Mouse (Mus musculus): ENCODE data around the gene Ctc1.

The Ctc1 gene

DNA sequence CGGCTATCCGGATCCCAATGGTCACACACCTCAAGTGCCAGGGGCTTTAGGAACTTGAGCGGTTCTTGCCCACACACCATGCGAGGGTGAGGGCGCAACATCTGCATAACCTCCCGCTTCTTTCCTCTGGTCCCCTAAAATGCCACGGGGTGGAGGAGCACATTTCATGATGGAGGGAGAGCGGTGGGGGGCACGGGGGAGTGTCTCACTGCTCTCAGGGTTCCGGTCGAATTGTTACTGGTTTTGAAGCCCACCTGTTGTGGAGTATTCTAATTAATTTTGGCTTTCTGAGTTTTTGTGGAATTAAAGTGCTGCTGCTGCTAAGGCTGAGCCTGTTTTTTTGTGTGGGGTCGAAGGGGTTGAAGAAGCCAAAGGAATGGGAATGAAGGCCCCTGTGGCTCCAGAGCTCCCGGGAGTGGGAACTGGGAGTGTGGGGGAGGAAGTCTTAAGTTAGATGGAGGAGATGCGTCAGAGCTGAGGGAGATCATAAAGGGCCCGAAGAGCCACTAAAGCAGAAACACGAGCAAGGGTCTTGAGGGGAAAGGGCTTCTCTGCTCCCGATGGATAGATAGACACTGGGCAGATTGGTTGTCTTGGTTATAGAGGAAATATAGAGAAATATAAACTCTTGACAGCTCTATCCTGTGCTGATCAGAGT is 45.7 kb downstream of the Ctc1 start:
- H3K27me3 ChIP-seq (ENCODE audit: insufficient read depth, low read length), result peaks cover 15% of the 10 kb centered on the region
- H3K9me3 ChIP-seq (ENCODE audit: low read length), result no peaks in the 10 kb centered on the region
- peaks cover 54% of the 10 kb centered on the region for H3K4me1 ChIP-seq (replicated peaks; ENCODE audit: low read depth, low read length)
- TF ChIP-seq CTCF (conservative IDR thresholded peaks at IDR 0.05; ENCODE audit: low read length) (no peak), NANOG (IDR thresholded peaks at IDR 0.05; ENCODE audit: borderline replicate concordance, low read length) (no peak), POU5F1 (IDR thresholded peaks at IDR 0.05; ENCODE audit: borderline replicate concordance, low read length) (no peak)
- H3K4me3 ChIP-seq (replicated peaks; ENCODE audit: low read length), result peak overlapping the region; percentile 99
- no peaks in the 10 kb centered on the region for H3K36me3 ChIP-seq (ENCODE audit: insufficient read depth, low read length)

DNA sequence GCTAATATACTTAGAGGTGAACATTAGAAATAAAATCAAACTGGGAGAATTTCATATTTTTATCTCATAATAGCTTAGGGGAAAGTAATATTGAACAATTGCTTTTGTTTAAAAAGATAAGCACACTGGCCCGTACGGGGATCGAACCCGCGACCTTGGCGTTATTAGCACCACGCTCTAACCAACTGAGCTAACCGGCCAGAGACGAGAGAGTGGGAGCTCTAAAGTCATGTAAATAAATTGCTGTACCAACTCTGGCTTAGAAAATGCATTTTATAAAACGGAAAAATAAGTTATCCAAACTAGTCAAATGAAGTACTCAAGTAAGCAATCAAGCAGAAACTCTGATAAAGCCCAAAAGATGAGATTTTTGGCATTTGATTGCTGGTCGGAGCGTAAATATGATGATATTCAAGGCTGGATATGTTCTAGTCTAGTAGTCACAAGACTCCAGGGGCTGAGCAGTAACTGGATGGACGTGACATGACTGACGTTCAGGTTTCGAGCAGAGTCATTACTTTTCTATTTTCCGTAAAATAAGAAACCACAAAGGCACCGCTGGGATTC is 46.6 kb downstream of the Ctc1 start:
- H3K36me3 ChIP-seq (ENCODE audit: insufficient read depth, low read length), result no peaks in the 10 kb centered on the region
- peak overlapping the region; percentile 91 for H3K4me3 ChIP-seq (replicated peaks; ENCODE audit: low read length)
- H3K4me1 ChIP-seq (replicated peaks; ENCODE audit: low read depth, low read length), result peaks cover 61% of the 10 kb centered on the region
- H3K9me3 ChIP-seq (ENCODE audit: low read length), result no peaks in the 10 kb centered on the region
- no peak for TF ChIP-seq CTCF (conservative IDR thresholded peaks at IDR 0.05; ENCODE audit: low read length)
- no peak for TF ChIP-seq NANOG (IDR thresholded peaks at IDR 0.05; ENCODE audit: borderline replicate concordance, low read length)
- TF ChIP-seq POU5F1 (IDR thresholded peaks at IDR 0.05; ENCODE audit: borderline replicate concordance, low read length), result no peak
- H3K27me3 ChIP-seq (ENCODE audit: insufficient read depth, low read length), result peaks cover 15% of the 10 kb centered on the region

GRCm38 (mm10) chr11:69062761-69063224 is 47.1 kb downstream of the Ctc1 start:
- Histone ChIP-seq H3K9me3 (ENCODE audit: low read length) (no peaks in the 10 kb centered on the region), H3K4me1 (replicated peaks; ENCODE audit: low read depth, low read length) (peaks cover 63% of the 10 kb centered on the region), H3K27me3 (ENCODE audit: insufficient read depth, low read length) (peaks cover 15% of the 10 kb centered on the region), H3K36me3 (ENCODE audit: insufficient read depth, low read length) (no peaks in the 10 kb centered on the region), H3K4me3 (replicated peaks; ENCODE audit: low read length) (peak overlapping the region; percentile 91)
- 0 out of 2 replicates have a peak, but pooled peaks have one; percentile 5 for TF ChIP-seq NANOG (IDR thresholded peaks at IDR 0.05; ENCODE audit: borderline replicate concordance, low read length)
- no peak for TF ChIP-seq CTCF (conservative IDR thresholded peaks at IDR 0.05; ENCODE audit: low read length)
- no peak for TF ChIP-seq POU5F1 (IDR thresholded peaks at IDR 0.05; ENCODE audit: borderline replicate concordance, low read length)

DNA sequence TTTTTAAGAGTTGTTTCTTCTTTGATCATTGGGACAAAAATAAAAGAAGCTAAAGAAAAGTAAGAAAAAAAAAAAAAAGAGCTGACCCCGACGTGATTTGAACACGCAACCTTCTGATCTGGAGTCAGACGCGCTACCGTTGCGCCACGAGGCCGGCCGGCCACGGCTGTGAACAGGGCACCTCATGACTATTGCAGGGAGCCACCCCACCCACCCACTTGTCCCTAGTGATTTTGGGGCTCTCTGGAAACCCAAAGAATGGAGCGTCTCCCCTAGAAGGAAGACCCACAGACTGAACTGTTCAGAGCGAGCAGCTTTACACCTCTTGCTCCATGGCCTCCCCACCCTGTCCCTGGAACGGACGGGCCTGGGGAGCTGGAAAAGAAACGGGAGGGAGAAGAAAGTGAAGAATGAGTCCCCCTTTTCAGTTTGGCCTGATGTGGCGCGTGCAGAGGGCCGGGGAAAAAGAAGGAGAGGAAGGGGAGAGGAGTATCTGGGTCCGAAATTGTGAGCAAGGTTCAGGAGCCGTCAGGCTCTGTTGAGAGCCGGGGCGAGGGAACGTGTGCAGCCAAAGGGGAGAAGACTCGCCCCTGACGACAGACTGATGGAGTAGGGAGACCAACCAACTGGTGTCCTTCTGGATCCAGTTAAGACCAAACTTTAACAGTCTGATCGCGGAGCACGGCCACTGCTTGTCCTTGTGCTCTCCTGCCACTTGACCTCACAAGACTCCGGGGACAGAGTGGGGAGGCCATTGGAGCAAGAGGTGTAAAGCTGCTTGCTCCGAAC is 47.9 kb downstream of the Ctc1 start:
- H3K27me3 ChIP-seq (ENCODE audit: insufficient read depth, low read length), result peaks cover 15% of the 10 kb centered on the region
- H3K4me1 ChIP-seq (replicated peaks; ENCODE audit: low read depth, low read length), result peaks cover 56% of the 10 kb centered on the region
- no peaks in the 10 kb centered on the region for H3K36me3 ChIP-seq (ENCODE audit: insufficient read depth, low read length)
- no peaks in the 10 kb centered on the region for H3K9me3 ChIP-seq (ENCODE audit: low read length)
- TF ChIP-seq CTCF (conservative IDR thresholded peaks at IDR 0.05; ENCODE audit: low read length) (no peak), NANOG (IDR thresholded peaks at IDR 0.05; ENCODE audit: borderline replicate concordance, low read length) (no peak), POU5F1 (IDR thresholded peaks at IDR 0.05; ENCODE audit: borderline replicate concordance, low read length) (no peak)
- H3K4me3 ChIP-seq (replicated peaks; ENCODE audit: low read length), result peak overlapping the region; percentile 91

DNA sequence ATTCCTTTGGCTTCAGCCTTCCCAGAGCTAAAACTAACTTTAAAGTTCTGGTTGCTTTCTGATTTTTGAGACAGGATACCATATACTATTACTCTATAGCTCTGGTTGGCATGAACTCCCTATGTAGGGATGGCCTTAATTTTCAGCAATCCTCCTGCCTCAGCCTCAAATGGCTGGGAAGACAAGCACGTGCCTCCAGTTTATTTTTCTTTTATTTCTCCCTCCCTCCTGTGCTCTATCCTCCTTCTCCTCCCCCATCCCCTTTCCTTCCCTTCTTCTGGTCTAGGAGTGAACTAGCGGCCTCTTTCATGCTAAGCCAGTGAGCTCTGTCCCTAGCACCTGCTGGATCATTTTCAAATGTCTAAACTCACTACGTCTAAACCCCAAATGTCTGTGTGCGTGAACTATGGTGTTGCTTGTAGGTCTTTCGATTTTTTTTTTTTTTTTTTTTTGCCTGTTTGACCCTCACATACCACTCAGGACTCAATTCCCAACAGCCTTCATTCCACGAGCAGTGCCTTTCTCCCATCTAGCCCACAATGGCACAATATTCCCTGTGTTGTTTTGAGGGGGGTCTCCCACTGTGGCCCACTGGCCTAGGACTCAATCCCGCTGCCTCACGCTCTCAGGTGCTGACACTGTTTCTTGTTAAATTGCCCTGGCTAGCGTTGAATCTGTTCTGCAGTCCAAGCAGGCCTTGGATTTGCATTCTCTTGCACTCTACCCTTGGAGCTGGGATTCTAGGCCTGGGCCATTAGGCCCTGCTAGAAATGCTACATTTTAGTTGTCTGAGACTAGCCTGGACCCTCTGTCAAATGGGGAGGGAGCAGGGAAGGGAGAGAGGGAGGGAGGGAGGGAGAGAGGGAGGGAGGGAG is 48.8 kb downstream of the Ctc1 start:
- Histone ChIP-seq H3K27me3 (ENCODE audit: insufficient read depth, low read length) (peaks cover 15% of the 10 kb centered on the region), H3K4me3 (replicated peaks; ENCODE audit: low read length) (peak overlapping the region; percentile 91), H3K9me3 (ENCODE audit: low read length) (no peaks in the 10 kb centered on the region), H3K4me1 (replicated peaks; ENCODE audit: low read depth, low read length) (peaks cover 51% of the 10 kb centered on the region), H3K36me3 (ENCODE audit: insufficient read depth, low read length) (no peaks in the 10 kb centered on the region)
- no peak for TF ChIP-seq CTCF (conservative IDR thresholded peaks at IDR 0.05; ENCODE audit: low read length)
- TF ChIP-seq POU5F1 (IDR thresholded peaks at IDR 0.05; ENCODE audit: borderline replicate concordance, low read length), result no peak
- TF ChIP-seq NANOG (IDR thresholded peaks at IDR 0.05; ENCODE audit: borderline replicate concordance, low read length), result no peak

GRCm38 (mm10) chr11:69065394-69065925 is 49.7 kb downstream of the Ctc1 start:
- H3K4me3 ChIP-seq (replicated peaks; ENCODE audit: low read length), result peak overlapping the region; percentile 77
- no peak for TF ChIP-seq POU5F1 (IDR thresholded peaks at IDR 0.05; ENCODE audit: borderline replicate concordance, low read length)
- no peak for TF ChIP-seq NANOG (IDR thresholded peaks at IDR 0.05; ENCODE audit: borderline replicate concordance, low read length)
- no peak for TF ChIP-seq CTCF (conservative IDR thresholded peaks at IDR 0.05; ENCODE audit: low read length)
- H3K36me3 ChIP-seq (ENCODE audit: insufficient read depth, low read length), result no peaks in the 10 kb centered on the region
- H3K27me3 ChIP-seq (ENCODE audit: insufficient read depth, low read length), result peaks cover 11% of the 10 kb centered on the region
- H3K4me1 ChIP-seq (replicated peaks; ENCODE audit: low read depth, low read length), result peaks cover 56% of the 10 kb centered on the region
- H3K9me3 ChIP-seq (ENCODE audit: low read length), result no peaks in the 10 kb centered on the region

DNA sequence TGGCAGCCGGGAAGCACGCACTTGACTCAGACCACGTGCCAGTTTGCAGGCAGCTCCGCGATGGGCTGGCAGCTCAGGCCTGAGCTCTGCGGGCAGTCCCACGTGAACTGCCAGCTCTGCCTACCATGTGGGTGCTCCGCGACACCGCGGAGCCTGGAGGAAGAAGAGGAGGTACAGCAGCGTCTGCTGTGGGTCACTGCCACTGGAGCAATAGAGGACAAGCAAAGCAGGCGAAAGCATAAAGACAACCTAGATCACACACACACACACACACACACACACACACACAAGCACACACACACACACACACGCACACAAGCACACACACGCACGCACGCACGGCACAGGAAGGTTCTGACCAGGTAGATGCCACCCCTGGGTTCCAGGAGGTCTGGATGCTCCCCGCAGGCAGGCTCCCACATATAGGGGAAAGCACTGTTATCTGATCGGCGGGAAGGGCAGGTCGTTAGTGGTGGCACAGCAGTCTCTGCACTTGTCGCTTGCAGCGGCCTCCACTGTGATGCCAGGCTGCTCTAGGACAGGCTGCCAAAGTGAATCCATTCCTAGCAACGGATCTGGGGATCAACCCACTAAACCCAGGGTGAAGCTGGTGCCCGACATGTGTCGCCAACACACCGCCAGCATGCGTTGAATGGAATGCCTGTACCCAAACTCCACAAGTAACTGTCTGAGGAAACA is 50.6 kb downstream of the Ctc1 start:
- H3K4me3 ChIP-seq (replicated peaks; ENCODE audit: low read length), result peak overlapping the region; percentile 77
- H3K9me3 ChIP-seq (ENCODE audit: low read length), result no peaks in the 10 kb centered on the region
- TF ChIP-seq CTCF (conservative IDR thresholded peaks at IDR 0.05; ENCODE audit: low read length), result no peak
- no peak for TF ChIP-seq POU5F1 (IDR thresholded peaks at IDR 0.05; ENCODE audit: borderline replicate concordance, low read length)
- no peak for TF ChIP-seq NANOG (IDR thresholded peaks at IDR 0.05; ENCODE audit: borderline replicate concordance, low read length)
- peaks cover 3% of the 10 kb centered on the region for H3K27me3 ChIP-seq (ENCODE audit: insufficient read depth, low read length)
- no peaks in the 10 kb centered on the region for H3K36me3 ChIP-seq (ENCODE audit: insufficient read depth, low read length)
- peaks cover 54% of the 10 kb centered on the region for H3K4me1 ChIP-seq (replicated peaks; ENCODE audit: low read depth, low read length)

All from E14TG2a.4 (cell line).